Mouse (Mus musculus) lung, postnatal 0 days (tissue): Measurements from ENCODE around the gene Kynu.
A peak's percentile ranks its signal among the peaks of the same experiment; 100 is the strongest.

Experiments
- CTCF ChIP-seq: IDR thresholded peaks from 2 replicates; pipeline ENCODE4 v1.5.1; 2016; ENCODE audit warnings: antibody characterized with exemption, mild to moderate bottlenecking
- EP300 ChIP-seq: IDR thresholded peaks from 2 replicates; pipeline ENCODE4 v1.6.1; 2016; ENCODE audit warnings: antibody characterized with exemption, mild to moderate bottlenecking, control low read depth

DNA sequence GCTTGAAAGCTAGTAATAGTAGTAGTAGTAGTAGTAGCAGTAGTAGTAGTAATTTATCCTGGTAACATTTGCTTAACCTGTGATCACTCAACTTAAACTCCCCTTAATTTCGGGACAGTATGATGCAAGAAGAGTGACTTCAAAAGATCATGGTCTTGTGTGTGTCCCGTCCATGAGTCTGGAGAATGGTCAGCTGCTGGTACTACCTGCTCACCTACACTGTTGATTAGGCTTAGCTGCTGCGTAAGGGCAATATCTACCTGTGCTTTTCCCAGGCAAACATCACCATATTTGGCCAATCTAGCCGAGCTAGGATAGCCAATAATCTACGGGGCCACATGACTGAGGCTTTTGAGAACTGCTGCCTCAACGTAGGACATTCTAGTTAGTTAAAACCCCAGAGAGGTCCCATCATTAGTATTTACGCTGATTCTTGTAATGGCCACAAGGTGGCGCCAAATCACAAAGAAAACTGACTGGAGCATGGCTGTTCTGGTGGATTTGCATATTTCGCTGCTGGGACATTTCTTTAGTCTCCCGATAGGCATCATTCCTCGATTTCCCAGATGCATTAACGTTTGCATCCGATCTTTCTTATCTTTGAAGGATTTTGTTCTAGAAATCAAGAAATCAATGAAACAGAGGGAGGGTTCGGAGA lies 167.4 kb downstream of the Kynu start:
- TF ChIP-seq EP300 (no peak), CTCF (peak; percentile 87)
